Mouse (Mus musculus): ENCODE measurements around the gene Cxcl10. TPM values are rescaled to one million over a fixed set of nuclear protein-coding genes. Genes with fewer than 3 reads are reported as not detected.
"Not testable (repeated sequence)": the region's sequence is repeated elsewhere in the genome, so short reads cannot be mapped to it uniquely, and the experiment has no call there.

Gene Cxcl10
- polyA plus RNA-seq, 1 experiment, result 7.0 TPM

DNA sequence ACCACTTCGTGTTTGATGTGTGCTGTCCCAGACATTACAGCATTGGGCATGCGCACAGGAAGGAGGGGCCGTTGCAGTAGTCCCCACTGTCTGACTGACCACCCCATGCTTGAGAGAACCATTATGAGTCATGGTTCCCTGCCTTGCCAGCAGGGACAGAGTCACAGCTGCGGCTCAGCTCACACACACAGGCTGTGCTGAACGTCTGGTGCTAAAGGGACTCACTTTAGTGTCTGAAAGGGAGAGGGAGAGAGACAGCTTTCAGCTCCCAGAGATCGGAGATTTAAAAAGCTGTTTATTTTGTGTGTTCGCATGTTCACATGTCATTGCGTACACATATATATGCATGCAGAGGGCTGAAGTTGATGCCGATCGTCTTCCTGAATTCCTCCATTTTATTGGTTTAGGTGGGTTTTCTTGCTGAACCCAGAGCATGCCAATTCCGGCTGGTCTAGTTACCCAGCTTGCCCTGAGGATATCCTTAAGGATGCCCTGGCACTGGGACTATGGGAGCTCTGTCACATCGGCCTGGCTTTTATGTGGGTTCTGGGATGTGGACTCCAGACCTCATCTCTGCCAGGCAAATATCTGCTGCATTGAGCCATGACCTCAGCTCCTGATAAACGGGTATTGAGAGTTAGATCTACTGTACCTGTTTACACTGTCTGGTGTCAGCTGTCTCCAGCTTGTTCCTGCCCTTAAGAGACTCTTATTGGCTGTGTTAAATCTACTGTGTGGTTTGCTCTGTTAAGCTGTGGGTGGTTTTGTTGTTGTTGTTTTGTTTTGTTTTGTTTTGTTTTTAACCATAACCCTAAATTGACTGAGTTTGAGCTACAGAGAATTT lies 20.7 kb upstream of the Cxcl10 start:
- no peak for DNase-seq (ENCODE audit: low read depth)

GRCm38 (mm10) chr5:92368392-92368791 lies 19.7 kb upstream of the Cxcl10 start:
- no peak for DNase-seq (ENCODE audit: low read depth)

- no peak for DNase-seq (ENCODE audit: low read depth)
Observed at GRCm38 (mm10) chr5:92366565-92366964, 17.9 kb upstream of the Cxcl10 start.

GRCm38 (mm10) chr5:92365146-92365705 lies 16.5 kb upstream of the Cxcl10 start:
- DNase-seq (ENCODE audit: low read depth), result no peak

DNA sequence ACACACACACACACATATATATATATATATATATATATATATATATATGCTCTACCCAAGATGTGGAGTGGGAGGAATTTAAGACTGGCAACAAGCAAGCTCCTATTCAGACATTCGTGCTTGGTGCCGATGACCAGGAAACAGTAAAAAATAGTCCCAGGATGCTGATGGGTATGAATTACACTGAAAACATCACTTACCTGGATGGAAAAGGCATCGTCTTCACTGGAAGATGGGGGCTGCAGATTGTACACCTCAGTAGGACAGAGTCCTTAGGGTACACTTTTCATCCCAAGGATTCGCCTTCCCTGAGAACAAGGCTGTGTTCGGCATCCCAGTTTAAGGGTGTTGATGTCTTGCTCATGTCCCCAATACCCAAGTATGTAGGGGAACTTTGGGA lies 15.3 kb upstream of the Cxcl10 start:
- no peak for DNase-seq (ENCODE audit: low read depth)

DNA sequence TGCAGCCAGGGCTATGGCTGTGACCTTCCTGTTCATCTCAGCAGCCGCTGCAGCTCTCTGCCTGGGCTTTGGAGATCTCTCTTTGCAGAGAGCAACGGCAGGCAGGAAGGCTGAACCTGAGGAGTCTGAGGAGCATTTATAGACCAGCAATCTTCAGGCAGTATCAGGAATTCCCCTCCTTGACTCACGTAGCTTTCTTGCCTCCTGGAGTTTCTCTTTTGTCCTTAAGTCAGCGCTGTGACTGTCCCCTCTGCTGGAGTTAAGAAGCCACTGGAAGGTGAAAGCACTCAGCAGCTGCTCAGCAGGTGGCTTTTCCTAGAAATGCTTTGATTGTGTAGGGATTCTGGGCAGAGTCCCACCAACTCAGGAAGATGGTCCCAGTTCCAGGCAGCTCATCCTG lies 14.5 kb upstream of the Cxcl10 start:
- no peak for DNase-seq (ENCODE audit: low read depth)

DNA sequence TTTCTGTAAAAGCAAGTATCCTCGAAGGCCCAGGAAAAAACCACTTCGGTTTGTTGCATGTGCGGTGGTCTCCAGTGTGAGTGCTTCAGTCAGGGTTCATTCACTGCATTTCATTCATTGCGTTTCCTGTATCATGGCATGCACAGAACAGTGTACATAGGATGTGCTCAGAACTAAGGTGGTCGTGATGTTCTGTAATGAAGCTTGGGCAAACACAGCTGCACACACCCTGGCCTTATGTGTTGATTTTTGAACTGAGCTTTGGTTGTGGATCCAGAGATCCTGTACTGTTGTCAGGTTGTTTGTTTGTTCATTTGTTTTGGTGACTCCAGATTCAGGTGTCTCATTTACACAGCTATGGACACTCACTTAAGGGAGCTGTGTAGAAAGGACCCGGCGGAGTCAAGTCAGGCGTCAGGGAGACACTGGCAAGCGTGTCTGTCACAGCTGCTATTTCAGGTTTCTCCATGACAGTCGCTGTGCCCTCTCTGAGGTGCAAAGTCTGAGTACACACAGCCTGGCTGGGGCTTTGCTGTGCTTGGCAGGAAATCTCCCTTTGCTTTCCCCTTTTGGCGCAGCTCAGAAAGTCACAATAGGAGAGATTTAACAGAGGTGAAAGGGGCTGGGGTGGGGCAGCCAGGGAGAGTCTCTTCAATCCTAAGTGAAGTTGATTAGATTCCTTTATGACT lies 10.2 kb upstream of the Cxcl10 start:
- no peak for DNase-seq (ENCODE audit: low read depth)

DNA sequence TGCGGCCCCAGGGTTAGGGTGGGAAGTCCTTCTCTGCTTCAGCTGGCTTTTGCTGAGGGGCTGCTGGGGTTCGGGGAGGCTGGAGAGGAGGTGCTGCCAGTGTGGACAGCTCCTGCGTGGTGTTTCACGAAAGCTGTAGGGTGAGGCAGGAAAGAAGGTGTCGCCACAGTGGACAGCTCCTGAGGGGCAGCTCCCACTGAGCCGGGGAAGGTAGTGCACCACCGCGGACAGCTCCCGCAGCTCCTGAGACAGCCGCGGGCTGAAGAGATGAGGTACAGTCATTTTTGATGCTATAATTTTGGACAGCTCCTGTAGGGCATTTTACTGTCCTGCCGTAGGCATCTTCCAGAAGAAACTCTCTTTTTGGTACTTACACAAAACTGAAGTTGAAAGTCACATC lies 9.3 kb upstream of the Cxcl10 start:
- DNase-seq (ENCODE audit: low read depth), result no peak

DNA sequence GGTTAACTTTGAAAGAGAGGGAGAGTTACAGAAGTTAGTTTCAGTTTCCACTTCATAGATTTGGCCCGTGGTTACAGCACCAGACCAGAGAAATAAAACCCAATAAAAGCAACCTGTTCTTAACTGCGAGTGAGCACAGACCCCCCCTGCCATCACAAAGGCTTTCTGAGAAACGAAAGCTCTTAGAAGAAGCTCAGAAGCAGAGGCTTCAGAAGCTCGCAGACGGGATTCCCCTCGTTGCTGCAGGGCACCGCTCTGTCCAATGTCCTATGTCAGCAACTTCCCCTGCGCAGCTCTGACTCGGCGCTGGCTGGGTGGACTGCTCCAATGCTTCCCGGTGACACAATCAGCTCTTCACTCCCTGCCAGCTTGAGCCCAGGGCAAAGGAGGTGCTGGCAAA lies 4.8 kb upstream of the Cxcl10 start:
- DNase-seq (ENCODE audit: low read depth), result no peak

- DNase-seq (ENCODE audit: low read depth), result not testable (repeated sequence)
Observed at GRCm38 (mm10) chr5:92352716-92353115, 4.0 kb upstream of the Cxcl10 start.

DNA sequence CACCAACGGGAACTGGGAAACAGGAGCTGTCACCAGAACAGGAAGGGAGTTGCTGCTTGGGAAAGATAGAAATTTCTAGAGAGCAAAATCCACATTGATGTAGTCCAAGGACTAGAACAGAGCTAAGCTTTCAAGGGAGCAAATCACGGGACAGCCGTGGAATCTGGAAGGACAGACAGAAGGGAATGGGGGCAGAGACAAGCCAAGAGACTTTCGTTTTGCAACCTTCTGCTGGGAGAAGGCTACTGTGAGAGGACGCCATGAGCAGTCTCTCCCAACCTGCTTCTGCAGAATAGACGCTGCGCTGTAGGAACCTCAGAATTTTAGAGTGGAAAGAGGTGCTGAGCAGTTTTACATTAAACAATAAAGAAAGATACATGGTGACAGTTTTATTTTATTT lies 1.0 kb upstream of the Cxcl10 start:
- no peak for DNase-seq (ENCODE audit: low read depth)

DNA sequence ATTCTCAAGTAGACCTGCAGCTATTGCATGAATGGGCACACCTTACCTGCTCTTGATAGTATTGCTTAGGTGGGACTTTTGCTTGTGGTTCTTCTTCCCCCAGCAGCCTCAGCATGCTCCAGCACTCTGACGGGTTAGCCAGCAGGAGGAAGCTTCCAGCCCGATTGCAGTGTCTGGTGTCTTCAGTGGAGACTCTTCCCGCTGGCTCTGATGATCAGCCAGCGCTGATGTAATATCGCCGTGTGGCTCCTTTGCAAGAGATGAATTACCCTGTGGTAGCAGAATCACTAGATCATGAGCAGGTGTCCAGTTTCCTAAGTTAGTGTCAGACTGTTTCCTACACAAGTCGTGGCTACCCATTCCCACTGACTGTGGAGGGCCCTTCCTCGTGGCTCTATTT lies 3.7 kb downstream of the Cxcl10 start:
- DNase-seq (ENCODE audit: low read depth), result no peak

- DNase-seq (ENCODE audit: low read depth), result no peak
Observed at GRCm38 (mm10) chr5:92340606-92341005, 8.1 kb downstream of the Cxcl10 start.

DNA sequence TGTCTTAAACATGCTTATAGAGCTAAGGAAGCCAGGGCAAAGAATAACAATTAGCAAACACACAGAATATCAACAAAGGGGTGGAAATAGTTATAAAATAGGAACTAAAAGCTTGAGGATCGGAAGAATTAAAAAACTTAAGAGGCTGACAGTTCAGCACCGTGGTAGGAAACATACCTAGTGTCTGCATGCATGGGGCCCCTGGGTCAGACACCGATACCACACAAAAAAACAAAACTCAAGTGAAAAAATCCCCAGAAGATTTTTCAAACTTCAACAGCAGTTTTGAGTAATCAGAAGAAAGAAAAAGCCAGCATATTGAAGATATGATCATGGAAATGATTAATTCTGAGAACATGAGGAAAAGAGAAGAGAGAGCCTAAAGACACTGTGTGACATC lies 11.9 kb downstream of the Cxcl10 start:
- no peak for DNase-seq (ENCODE audit: low read depth)

DNA sequence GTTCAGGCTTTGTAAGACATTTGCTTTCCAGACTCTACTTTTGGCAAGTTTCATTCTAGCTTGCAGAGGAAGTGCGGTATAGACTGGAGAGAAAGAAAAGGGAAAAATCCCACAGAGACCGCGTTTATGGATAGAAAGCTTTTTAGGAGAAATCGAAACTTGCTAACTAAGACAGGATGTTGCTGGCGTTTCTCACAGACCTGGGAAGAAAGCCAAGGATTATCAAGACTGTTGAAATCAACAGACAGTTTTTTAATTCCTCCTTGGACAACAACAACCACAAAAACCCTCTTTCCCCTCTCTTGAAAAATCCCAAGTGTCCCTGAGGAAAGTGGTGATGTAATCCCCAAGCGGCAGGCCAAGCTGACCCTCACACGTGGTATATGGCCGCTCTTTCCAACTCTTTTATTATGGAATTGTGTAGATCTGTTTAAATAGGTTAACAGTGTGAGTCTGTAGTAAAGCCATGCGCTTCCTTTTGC lies 16.3 kb downstream of the Cxcl10 start:
- DNase-seq (ENCODE audit: low read depth), result peak; percentile 49

DNA sequence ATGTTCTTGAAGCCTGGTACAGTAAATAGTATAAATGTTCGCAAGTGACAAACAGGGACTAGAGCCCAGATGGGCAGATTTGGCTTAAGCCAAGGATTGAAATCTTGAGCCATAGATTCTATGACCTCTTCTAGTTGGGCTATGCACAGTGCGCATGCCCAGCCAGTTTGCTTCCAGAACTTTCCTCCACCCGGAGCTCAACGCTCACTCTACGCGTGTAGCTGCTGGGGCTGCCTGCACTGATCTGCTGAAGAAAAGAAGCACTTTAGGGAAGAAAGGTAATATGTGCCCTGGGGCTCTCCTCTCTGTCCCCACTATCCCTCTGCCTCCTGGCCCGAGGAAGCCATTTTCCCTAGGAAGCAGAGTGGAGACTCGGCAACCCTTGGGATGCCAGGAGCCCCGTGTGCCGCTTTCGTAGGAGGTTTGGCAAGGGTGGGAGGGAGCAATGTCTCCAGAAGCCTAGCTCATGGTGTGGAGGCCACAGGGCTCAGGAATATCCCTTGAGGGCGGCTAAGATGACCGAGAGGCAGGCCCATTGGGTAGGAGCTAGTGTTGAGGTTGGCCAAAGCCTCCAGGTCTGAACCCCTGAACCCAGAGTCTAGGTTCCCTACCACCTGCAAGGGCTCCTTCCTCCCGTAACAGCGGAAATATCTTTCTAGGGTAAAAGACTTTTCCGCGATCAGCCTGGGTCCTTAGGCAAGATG lies 16.9 kb downstream of the Cxcl10 start, which contains the start of gene Art3:
Art3 (plus strand) TSS at position 193 of the 704 bp plus-strand sequence.
- no peak for DNase-seq (ENCODE audit: low read depth)

DNA sequence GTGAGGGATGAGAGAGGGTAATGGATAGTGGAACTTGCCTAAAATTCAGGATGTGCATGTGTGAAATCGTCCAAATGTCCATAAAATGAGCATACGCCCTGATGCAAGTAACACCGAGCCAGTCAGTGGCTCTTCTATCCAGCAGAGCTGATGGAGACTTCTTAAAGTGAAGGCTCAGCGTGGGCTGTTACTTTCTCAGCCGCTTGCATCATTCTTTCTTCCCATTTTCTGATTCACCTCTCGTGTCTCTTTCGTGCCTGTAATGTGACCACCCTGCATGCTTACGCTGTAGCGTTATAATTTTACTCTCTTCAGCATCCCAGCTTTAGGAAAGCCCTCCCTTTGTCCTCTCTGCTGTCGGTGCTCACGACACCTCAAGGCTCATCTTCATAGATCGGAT lies 17.6 kb downstream of the Cxcl10 start:
- DNase-seq (ENCODE audit: low read depth), result no peak

DNA sequence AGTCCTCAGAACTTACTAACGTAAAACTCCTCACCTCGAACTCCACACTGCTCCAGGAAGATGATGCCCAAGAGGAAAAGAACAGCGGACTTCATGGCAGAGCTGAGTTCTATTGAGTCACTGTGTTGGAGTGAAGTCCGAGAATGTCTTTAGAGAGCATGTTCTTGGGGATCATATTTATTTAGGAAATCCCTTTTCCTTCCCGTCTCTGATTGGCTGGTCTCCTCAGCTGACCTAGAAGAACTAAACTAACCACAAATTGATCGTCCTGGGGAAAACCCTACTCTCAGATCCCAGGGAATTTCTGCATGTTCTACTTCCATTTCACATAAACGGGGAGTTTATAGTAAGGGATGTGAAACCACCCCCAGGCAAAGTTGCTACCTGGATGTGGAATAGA lies 20.8 kb downstream of the Cxcl10 start, which contains the start of gene Cxcl9:
Cxcl9 (minus strand) TSS at position 151 of the 400 bp plus-strand sequence.
- DNase-seq (ENCODE audit: low read depth), result no peak

- DNase-seq (ENCODE audit: low read depth), result no peak
Observed at GRCm38 (mm10) chr5:92327367-92327766, 21.3 kb downstream of the Cxcl10 start.

DNA sequence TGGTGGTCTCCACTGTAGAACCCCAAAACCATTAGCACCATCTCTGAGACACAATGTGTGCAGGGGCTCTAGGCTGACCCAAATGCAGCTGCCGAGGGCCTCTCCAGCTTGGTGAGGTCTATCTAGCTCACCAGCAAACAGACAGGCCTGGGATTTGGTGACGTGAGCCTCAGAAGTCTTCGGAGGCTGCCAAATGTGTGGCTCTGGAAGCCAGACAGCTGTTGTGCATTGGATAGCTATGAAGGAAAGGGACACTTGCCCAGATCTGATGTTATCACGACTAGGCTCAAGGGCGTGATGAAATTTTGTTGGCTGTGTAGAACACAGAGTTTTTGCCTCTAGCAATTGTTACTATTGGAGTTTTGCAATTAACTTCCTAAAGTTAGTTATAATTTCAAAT lies 25.4 kb downstream of the Cxcl10 start:
- DNase-seq (ENCODE audit: low read depth), result peak; percentile 89

GRCm38 (mm10) chr5:92322612-92323011 lies 26.1 kb downstream of the Cxcl10 start:
- DNase-seq (ENCODE audit: low read depth), result no peak
